Mouse (Mus musculus) heart, embryonic 12.5 days (tissue): ENCODE data around the gene Cdk6. TPM values are rescaled to one million over a fixed set of nuclear protein-coding genes. Genes with fewer than 3 reads are reported as not detected.
"Not testable (repeated sequence)": the region's sequence is repeated elsewhere in the genome, so short reads cannot be mapped to it uniquely, and the experiment has no call there.

Experiments used
- ATAC-seq: fragments of 200-750 bp; cut with Nextera tagmentation; 2 replicates; pipeline ENCODE4 v1.8.0; 2017; ENCODE audit warnings: moderate TSS enrichment, moderate library complexity; ENCODE audit not compliant: insufficient number of reproducible peaks, low FRiP score
- H3K27ac ChIP-seq: fragments of 300-500 bp; sonication (generic); 2 replicates; pipeline ENCODE4 v1.5.1; 2016; ENCODE audit warnings: mild to moderate bottlenecking, moderate library complexity; ENCODE audit not compliant: poor library complexity, severe bottlenecking
- H3K27me3 ChIP-seq: fragments of 300-500 bp; sonication (generic); replicated peaks from 2 replicates; pipeline ENCODE4 v1.6.1; 2016; ENCODE audit warnings: mild to moderate bottlenecking, moderate library complexity
- H3K36me3 ChIP-seq: fragments of 300-500 bp; sonication (generic); 2 replicates; pipeline ENCODE4 v1.6.1; 2016; ENCODE audit warnings: mild to moderate bottlenecking, moderate library complexity
- H3K4me1 ChIP-seq: fragments of 300-500 bp; sonication (generic); replicated peaks from 2 replicates; pipeline ENCODE4 v1.6.1; 2016; ENCODE audit warnings: mild to moderate bottlenecking
- H3K4me2 ChIP-seq: fragments of 300-500 bp; sonication (generic); 2 replicates; pipeline ENCODE4 v1.6.1; 2016; ENCODE audit warnings: mild to moderate bottlenecking, moderate library complexity
- H3K4me3 ChIP-seq: fragments of 300-500 bp; sonication (generic); 2 replicates; pipeline ENCODE4 v1.5.1; 2016; ENCODE audit warnings: mild to moderate bottlenecking
- H3K9ac ChIP-seq: fragments of 300-500 bp; sonication (generic); 2 replicates; pipeline ENCODE4 v1.6.1; 2016; ENCODE audit warnings: mild to moderate bottlenecking, moderate library complexity
- H3K9me3 ChIP-seq: fragments of 300-500 bp; sonication (generic); replicated peaks from 2 replicates; pipeline ENCODE4 v1.6.1; 2016; ENCODE audit warnings: mild to moderate bottlenecking, moderate library complexity
- WGBS: fragments of 180-500 bp; shearing (Covaris S2); methylation state at CpG from one replicate; pipeline ENCODE4 v1.1.7; 2016; 5-methylcytosine and 5-hydroxymethylcytosine counted together
- polyA plus RNA-seq: library from polyadenylated mRNA; unstranded; fragments of >200 nt; fragmentation: Nextera tagmentation; extraction: Ambion mirVana; gene quantifications from 2 replicates; pipeline ENCODE4 v1.2.1, GENCODE M21; 2016

Gene Cdk6
- 32.5 and 33.3 TPM in 2 replicates for polyA plus RNA-seq

DNA sequence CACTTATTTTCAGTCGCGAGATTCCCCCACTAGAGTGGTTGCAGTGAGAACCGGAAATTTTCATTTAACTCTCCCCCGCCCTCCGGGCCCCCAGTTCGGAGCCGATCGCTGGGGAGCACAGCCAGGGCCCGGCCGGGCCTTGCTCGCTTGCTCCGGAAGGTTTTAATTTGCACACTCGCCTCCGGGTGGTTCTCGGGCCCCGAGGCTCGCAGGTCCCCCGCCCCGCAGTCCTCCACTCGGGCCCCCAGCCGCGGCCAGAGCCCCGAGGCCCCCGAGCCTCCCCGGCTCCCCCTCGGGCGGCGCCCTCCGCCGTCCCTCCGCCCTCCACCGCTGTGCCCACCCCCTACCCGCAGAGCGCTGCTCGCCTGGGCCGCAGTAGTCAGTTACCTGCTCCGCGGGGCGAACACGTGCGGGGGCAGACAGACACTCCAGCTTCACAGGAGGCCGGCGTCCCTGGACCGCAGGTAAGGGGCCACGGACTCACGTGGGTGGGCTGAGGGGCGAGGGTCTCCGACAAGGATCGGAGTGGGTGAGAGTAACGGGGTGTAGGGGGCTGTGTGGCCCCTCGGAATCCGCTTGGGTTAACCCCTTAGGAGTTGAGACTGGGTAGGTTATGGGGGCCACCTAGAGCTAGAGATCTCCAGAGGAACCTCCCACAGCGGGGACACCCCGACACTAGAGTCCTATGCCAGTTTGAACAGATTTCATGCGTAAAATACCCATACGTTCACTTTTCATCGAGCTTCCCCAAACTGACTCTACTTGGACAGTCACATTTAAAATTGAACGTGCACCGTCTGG, at the start of gene Cdk6:
Cdk6 (plus strand) TSS at position 375 of the 801 bp plus-strand sequence.
- no peaks in the 10 kb centered on the region for H3K36me3 ChIP-seq
- peak within 1 kb of the TSS; percentile 90 for H3K4me2 ChIP-seq
- H3K27ac ChIP-seq = peak within 1 kb of the TSS; percentile 88
- H3K27me3 ChIP-seq = no peaks in the 10 kb centered on the region
- no peaks in the 10 kb centered on the region for H3K4me1 ChIP-seq
- ATAC-seq = peak; percentile 71
- 1% methylated on average over 59 of the region's 59 CpGs for WGBS
- no peaks in the 10 kb centered on the region for H3K9me3 ChIP-seq
- H3K4me3 ChIP-seq = peak within 1 kb of the TSS; percentile 65
- peak within 1 kb of the TSS; percentile 90 for H3K9ac ChIP-seq

DNA sequence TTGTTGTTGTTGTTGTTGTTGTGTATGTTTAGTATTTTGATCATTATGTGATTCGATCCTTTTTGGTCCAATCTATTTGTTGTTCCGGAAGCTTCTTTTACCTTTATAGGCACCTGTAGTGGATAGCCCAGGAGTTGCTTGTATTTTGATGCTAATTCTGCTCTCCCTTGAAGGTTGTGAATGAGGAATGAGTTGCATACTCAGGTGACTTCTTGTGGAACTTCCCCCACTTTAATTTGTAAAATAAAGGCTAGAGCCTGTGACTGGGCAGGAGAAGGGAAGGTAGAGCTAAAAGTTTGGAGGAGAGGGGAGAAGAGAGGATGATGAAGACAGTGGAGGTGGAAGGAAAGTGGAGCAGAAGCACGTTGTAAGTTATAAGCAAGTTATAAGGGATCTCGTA, 47.6 kb upstream of the Cdk6 start:
- Histone ChIP-seq H3K4me1 (peaks cover 4% of the 10 kb centered on the region; the same call in 1 of the 2 replicates), H3K36me3 (no peaks in the 10 kb centered on the region), H3K9me3 (no peaks in the 10 kb centered on the region), H3K4me3 (no peak overlapping the region), H3K9ac (no peak overlapping the region), H3K27ac (no peak overlapping the region), H3K27me3 (no peaks in the 10 kb centered on the region), H3K4me2 (no peak overlapping the region)
- WGBS = 76% methylated on average over 4 of the region's 4 CpGs
- no peak for ATAC-seq

GRCm38 (mm10) chr5:3300801-3301457, 40.4 kb upstream of the Cdk6 start:
- no peak overlapping the region for H3K4me2 ChIP-seq
- H3K9ac ChIP-seq = no peak overlapping the region
- 0 out of 2 replicates have a peak, but pooled peaks cover 6% of the 10 kb centered on the region for H3K9me3 ChIP-seq
- H3K4me1 ChIP-seq = no peaks in the 10 kb centered on the region
- ATAC-seq = no peak
- H3K4me3 ChIP-seq = no peak overlapping the region
- no peak overlapping the region for H3K27ac ChIP-seq
- H3K27me3 ChIP-seq = no peaks in the 10 kb centered on the region
- H3K36me3 ChIP-seq = no peaks in the 10 kb centered on the region
- 71% methylated on average over 12 of the region's 12 CpGs for WGBS

DNA sequence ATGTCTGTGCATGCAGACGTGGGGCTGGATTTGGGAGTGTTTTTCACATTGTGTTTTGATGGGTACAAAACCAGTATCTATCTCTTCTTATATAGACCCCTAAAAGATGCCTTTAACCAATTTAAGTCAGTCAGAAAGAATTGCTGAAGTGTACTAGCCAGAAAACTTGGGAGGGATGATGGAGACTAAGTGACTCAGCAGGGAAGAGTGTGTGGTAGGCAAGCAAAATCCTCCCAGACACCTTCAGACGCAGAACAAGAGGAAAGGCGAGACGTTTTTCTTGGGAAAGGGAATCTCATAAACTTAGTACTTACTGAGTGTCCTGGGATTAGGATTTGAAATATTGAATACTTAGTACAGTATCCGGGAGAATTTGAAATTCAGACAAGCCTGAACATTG, 39.8 kb upstream of the Cdk6 start:
- ATAC-seq = no peak
- 0 out of 2 replicates have a peak, but pooled peaks cover 6% of the 10 kb centered on the region for H3K9me3 ChIP-seq
- 64% methylated on average over 5 of the region's 5 CpGs for WGBS

GRCm38 (mm10) chr5:3303876-3304275, 37.4 kb upstream of the Cdk6 start:
- 89% methylated on average over 9 of the region's 9 CpGs for WGBS
- Histone ChIP-seq H3K36me3 (no peaks in the 10 kb centered on the region), H3K4me3 (no peak overlapping the region), H3K4me2 (no peak overlapping the region), H3K9ac (no peak overlapping the region), H3K9me3 (0 out of 2 replicates have a peak, but pooled peaks cover 6% of the 10 kb centered on the region), H3K27me3 (no peaks in the 10 kb centered on the region), H3K27ac (no peak overlapping the region), H3K4me1 (no peaks in the 10 kb centered on the region)
- ATAC-seq = no peak

More for the DNA sequence above, 39.8 kb upstream of the Cdk6 start:
- no peak overlapping the region for H3K4me3 ChIP-seq
- no peaks in the 10 kb centered on the region for H3K4me1 ChIP-seq
- no peak overlapping the region for H3K4me2 ChIP-seq
- H3K9ac ChIP-seq = no peak overlapping the region
- H3K27me3 ChIP-seq = no peaks in the 10 kb centered on the region
- no peaks in the 10 kb centered on the region for H3K36me3 ChIP-seq
- no peak overlapping the region for H3K27ac ChIP-seq

DNA sequence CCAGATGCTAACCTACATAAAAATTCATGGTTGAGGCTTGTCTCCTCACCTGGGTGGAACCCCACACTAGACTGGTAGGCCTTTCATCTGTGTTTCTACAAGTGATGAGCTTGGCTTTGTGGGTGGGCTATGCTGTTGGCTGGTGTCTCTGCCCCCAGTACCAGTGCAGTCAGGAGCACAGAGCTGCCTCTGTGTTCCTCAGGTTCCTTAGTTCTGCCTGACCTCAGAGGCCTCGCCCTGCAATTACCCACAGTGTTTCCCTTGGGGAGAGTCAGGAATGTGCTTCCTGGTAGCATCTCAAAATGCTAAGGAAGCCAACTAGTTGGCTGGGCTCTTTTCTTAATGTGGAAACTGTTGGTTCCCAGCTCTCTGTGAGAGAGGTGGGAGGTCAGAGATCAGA, 35.1 kb upstream of the Cdk6 start:
- no peak overlapping the region for H3K9ac ChIP-seq
- no peak overlapping the region for H3K4me3 ChIP-seq
- H3K4me1 ChIP-seq = no peaks in the 10 kb centered on the region
- H3K36me3 ChIP-seq = no peaks in the 10 kb centered on the region
- H3K27me3 ChIP-seq = no peaks in the 10 kb centered on the region
- 70% methylated on average over 1 of the region's 1 CpGs for WGBS
- no peak overlapping the region for H3K27ac ChIP-seq
- ATAC-seq = no peak
- 0 out of 2 replicates have a peak, but pooled peaks cover 6% of the 10 kb centered on the region for H3K9me3 ChIP-seq
- no peak overlapping the region for H3K4me2 ChIP-seq

DNA sequence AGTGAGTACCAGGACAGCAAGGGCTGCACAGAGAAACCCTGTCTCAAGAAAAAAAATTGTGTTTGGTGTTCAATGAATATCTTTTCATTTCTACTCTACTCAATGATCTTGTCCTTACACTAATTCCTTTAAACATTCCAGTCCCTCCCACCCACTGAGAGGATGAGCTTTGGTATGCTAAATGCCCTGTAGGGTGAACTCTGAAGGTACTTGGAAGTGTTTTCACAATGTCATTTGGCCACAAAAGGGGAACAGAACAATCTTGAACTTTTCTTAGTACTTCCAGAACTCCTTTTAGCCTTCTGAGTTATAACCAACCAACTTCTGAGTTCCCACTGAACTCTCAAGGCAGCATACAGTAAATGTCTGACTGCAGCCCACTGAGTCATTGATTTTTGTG, 32.2 kb upstream of the Cdk6 start:
- no peak overlapping the region for H3K4me2 ChIP-seq
- no peaks in the 10 kb centered on the region for H3K4me1 ChIP-seq
- H3K27ac ChIP-seq = no peak overlapping the region
- 0 out of 2 replicates have a peak, but pooled peaks cover 2% of the 10 kb centered on the region for H3K9me3 ChIP-seq
- H3K4me3 ChIP-seq = no peak overlapping the region
- H3K36me3 ChIP-seq = no peaks in the 10 kb centered on the region
- no peak for ATAC-seq
- no peaks in the 10 kb centered on the region for H3K27me3 ChIP-seq
- no peak overlapping the region for H3K9ac ChIP-seq

DNA sequence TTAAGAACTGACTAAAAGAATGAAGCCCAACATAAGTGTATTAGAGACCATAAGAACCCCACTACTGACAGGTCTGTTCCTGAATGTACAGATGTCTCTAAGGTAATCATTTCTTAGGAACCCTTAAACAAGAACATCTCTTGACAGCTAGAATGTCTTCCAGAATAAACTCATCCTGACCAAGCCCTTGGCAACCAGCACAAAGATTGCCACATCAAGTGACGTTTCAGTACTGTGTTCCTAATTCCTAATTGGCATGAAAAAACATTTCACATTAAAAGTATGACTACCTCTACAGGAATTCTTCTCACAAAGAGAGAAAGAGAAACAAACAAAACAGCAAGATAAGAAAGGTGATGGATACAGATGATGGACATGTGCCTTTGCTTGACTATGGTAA, 31.7 kb upstream of the Cdk6 start:
- no peaks in the 10 kb centered on the region for H3K9me3 ChIP-seq
- no peak overlapping the region for H3K9ac ChIP-seq
- WGBS = 77% methylated on average over 1 of the region's 1 CpGs
- no peaks in the 10 kb centered on the region for H3K27me3 ChIP-seq
- no peak for ATAC-seq
- H3K27ac ChIP-seq = no peak overlapping the region
- no peak overlapping the region for H3K4me3 ChIP-seq
- H3K4me1 ChIP-seq = no peaks in the 10 kb centered on the region
- H3K4me2 ChIP-seq = no peak overlapping the region
- no peaks in the 10 kb centered on the region for H3K36me3 ChIP-seq

DNA sequence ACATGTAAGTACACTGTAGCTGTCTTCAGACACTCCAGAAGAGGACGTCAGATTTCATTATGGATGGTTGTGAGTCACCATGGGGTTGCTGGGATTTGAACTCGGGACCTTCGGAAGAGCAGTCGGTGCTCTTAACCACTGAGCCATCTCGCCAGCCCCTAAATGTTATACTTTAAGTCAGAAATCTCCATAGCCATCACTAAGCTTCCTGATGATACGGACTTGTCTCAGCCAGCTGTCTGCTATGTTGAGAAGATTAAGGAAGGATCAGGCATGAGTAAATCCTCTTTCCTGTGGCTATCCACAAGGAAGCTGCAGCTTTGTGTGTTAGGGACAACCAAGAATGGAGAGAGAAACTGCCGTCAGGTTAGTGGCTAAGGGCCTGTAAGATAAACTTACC, 30.1 kb upstream of the Cdk6 start:
- H3K4me1 ChIP-seq = not testable (repeated sequence)
- WGBS = 79% methylated on average over 7 of the region's 7 CpGs

GRCm38 (mm10) chr5:3317724-3318123, 23.6 kb upstream of the Cdk6 start:
- not testable (repeated sequence) for H3K27ac ChIP-seq, H3K9me3 ChIP-seq, H3K4me3 ChIP-seq, H3K27me3 ChIP-seq, H3K36me3 ChIP-seq, ATAC-seq, H3K4me2 ChIP-seq, H3K9ac ChIP-seq, H3K4me1 ChIP-seq
- WGBS = 76% methylated on average over 5 of the region's 5 CpGs

More for the DNA sequence above, 30.1 kb upstream of the Cdk6 start:
- H3K9me3 ChIP-seq, H3K36me3 ChIP-seq, H3K4me2 ChIP-seq, H3K9ac ChIP-seq, H3K27me3 ChIP-seq, H3K4me3 ChIP-seq, H3K27ac ChIP-seq, ATAC-seq: not testable (repeated sequence)

- H3K4me1 ChIP-seq = peaks cover 3% of the 10 kb centered on the region; the same call in 1 of the 2 replicates
- ATAC-seq = no peak
Observed at GRCm38 (mm10) chr5:3320225-3320624, 21.1 kb upstream of the Cdk6 start.

More at GRCm38 (mm10) chr5:3320225-3320624, 21.1 kb upstream of the Cdk6 start:
- H3K4me3 ChIP-seq = no peak overlapping the region
- no peaks in the 10 kb centered on the region for H3K27me3 ChIP-seq
- WGBS = 29% methylated on average over 1 of the region's 1 CpGs
- no peak overlapping the region for H3K9ac ChIP-seq
- H3K27ac ChIP-seq = no peak overlapping the region
- H3K4me2 ChIP-seq = no peak overlapping the region
- H3K9me3 ChIP-seq = 0 out of 2 replicates have a peak, but pooled peaks cover 5% of the 10 kb centered on the region
- H3K36me3 ChIP-seq = no peaks in the 10 kb centered on the region
